Mouse (Mus musculus) lung, adult 2 months (tissue): ENCODE results near the gene Psip1. TPM values are rescaled to one million over a fixed set of nuclear protein-coding genes. Genes with fewer than 3 reads are reported as not detected.
"Not testable (repeated sequence)": the region's sequence is repeated elsewhere in the genome, so short reads cannot be mapped to it uniquely, and the experiment has no call there.

Experiments
- DNase-seq: peaks from one replicate; pipeline ENCODE4 v3.0.0; 2022
- H3K4me1 ChIP-seq: fragments of 200-500 bp; 2 replicates; pipeline ENCODE4 v1.6.1; 2011; ENCODE audit warnings: low read length; ENCODE audit not compliant: control insufficient read depth, insufficient read depth
- H3K4me3 ChIP-seq: fragments of 200-500 bp; replicated peaks from 2 replicates; pipeline ENCODE3; 2011; ENCODE audit warnings: low read depth, mild to moderate bottlenecking, control low read depth, low read length; ENCODE audit errors: extremely low read depth
- CTCF ChIP-seq: fragments of 200-500 bp; IDR thresholded peaks from 2 replicates; pipeline ENCODE4 v1.5.1; 2011; ENCODE audit warnings: mild to moderate bottlenecking, low read length, control low read depth; ENCODE audit not compliant: insufficient read depth
- POLR2A ChIP-seq: fragments of 200-500 bp; IDR thresholded peaks from 2 replicates; pipeline ENCODE4 v1.6.1; 2011; ENCODE audit warnings: low read depth, mild to moderate bottlenecking, control low read depth, low read length, borderline replicate concordance; ENCODE audit errors: extremely low read depth
- WGBS: fragments of 180-500 bp; shearing (Covaris S2); methylation state at CpG from one replicate; pipeline ENCODE4 v1.1.7; 2018; 5-methylcytosine and 5-hydroxymethylcytosine counted together
- polyA plus RNA-seq: library from polyadenylated mRNA; depleted of rRNA; stranded (reverse); fragments of >200 nt; gene quantifications from 2 replicates; pipeline ENCODE4 v1.2.3, GENCODE M21; 2012

The Psip1 gene
- polyA plus RNA-seq, 1 experiment, result 18.0 TPM

DNA sequence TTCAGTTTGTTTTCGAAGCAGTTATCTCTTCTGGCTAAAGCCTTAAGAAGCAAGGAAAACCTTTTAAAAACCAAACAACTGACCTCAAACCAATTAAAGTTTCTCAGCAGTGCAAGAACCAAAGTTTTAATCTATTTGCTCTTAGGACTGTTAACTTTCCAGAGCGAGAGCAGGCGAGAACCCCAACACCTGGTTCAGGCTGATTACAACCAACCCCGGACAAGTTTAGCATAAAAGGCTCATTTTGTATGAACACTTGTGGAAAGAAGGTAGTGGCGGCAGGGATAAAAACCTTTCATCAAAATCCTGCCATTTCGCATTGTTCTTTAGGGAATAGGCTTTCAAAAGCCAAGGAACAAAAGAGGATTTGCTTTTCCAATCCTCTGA, 38.2 kb upstream of the Psip1 start:
- TF ChIP-seq POLR2A, result no peak
- no peak for TF ChIP-seq CTCF
- DNase-seq, result no peak
- WGBS, result 21% methylated on average over 6 of the region's 6 CpGs
- H3K4me1 ChIP-seq, result no peaks in the 10 kb centered on the region; the same call in 1 of the 2 replicates
- peak overlapping the region; percentile 91 for H3K4me3 ChIP-seq

GRCm38 (mm10) chr4:83522066-83522465, 35.8 kb upstream of the Psip1 start:
- 46% methylated on average over 5 of the region's 5 CpGs for WGBS
- TF ChIP-seq POLR2A (no peak), CTCF (no peak)
- DNase-seq, result no peak
- Histone ChIP-seq H3K4me3 (no peak overlapping the region), H3K4me1 (no peaks in the 10 kb centered on the region; the same call in 1 of the 2 replicates)

DNA sequence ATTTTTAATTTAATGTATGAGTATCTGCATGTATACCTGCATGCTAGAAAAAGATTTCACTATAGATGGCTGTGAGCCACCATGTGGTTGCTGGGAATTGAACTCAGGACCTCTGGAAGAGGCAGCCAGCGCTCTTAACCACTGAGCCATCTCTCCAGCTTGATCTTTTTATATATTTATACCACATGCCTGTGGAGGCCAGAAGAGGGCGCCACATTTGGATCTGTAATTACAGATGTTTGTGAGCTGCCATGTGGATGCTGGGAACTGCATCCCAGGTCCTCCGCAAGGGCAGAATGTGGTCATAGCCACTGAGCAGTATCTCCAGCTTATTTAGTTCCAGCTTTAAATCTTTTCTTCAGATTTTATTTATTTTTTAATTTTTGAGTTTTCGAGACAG, 34.0 kb upstream of the Psip1 start:
- no peaks in the 10 kb centered on the region; the same call in 1 of the 2 replicates for H3K4me1 ChIP-seq
- 80% methylated on average over 4 of the region's 4 CpGs for WGBS
- DNase-seq, result no peak
- no peak overlapping the region for H3K4me3 ChIP-seq
- TF ChIP-seq CTCF (no peak), POLR2A (no peak)

GRCm38 (mm10) chr4:83519807-83520206, 33.5 kb upstream of the Psip1 start:
- DNase-seq, result no peak
- TF ChIP-seq CTCF (no peak), POLR2A (no peak)
- H3K4me3 ChIP-seq, result no peak overlapping the region
- H3K4me1 ChIP-seq, result no peaks in the 10 kb centered on the region; the same call in 1 of the 2 replicates

- H3K4me1 ChIP-seq, result no peaks in the 10 kb centered on the region
- WGBS, result 57% methylated on average over 2 of the region's 2 CpGs
- no peak for DNase-seq
- TF ChIP-seq POLR2A, result no peak
- TF ChIP-seq CTCF, result no peak
- H3K4me3 ChIP-seq, result no peak overlapping the region
Observed at GRCm38 (mm10) chr4:83519148-83519547, 32.9 kb upstream of the Psip1 start.

DNA sequence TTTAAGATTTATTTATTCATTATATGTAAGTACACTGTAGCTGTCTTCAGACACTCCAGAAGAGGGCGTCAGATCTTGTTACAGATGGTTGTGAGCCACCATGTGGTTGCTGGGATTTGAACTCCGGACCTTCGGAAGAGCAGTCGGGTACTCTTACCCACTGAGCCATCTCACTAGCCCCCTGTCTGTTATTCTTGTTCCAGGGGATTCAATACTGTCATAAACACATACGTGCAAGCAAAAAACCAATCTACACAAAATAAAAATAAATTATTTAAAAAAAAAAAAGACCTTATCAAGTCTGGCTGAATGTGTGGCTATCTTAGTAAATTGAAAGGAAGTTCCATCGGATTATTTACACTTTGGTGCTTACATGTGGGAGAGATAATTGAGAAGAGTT, 29.9 kb upstream of the Psip1 start:
- H3K4me1 ChIP-seq, H3K4me3 ChIP-seq, DNase-seq: not testable (repeated sequence)
- WGBS, result 85% methylated on average over 5 of the region's 6 CpGs

- no peak for DNase-seq
- no peak for TF ChIP-seq CTCF
- no peak for TF ChIP-seq POLR2A
- WGBS, result 81% methylated on average over 10 of the region's 10 CpGs
Observed at GRCm38 (mm10) chr4:83514976-83515669, 28.9 kb upstream of the Psip1 start.

DNA sequence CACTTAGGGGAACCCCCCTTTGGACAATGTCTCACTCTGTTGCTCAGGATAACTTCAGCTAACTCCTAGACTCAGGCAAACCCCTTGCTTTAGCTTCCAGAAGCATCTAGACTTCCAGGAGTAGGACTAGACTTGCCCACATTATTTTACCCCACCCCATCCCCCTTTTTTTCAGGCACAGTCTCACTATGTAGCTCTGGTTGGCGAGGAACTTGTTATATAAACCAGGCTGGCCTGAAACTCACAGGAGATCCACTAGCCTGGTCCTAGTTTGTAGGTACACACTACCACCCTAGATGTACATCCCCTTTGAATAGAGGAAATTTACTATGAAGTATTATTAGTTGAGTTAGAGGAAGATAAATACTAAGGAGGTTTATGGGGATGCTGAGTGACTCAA, 27.9 kb upstream of the Psip1 start:
- no peak for DNase-seq
- TF ChIP-seq POLR2A, result no peak
- no peak for TF ChIP-seq CTCF
- Histone ChIP-seq H3K4me3 (no peak overlapping the region), H3K4me1 (no peaks in the 10 kb centered on the region)
- 73% methylated on average over 1 of the region's 1 CpGs for WGBS

More at GRCm38 (mm10) chr4:83514976-83515669, 28.9 kb upstream of the Psip1 start:
- H3K4me1 ChIP-seq, result no peaks in the 10 kb centered on the region
- no peak overlapping the region for H3K4me3 ChIP-seq

- Histone ChIP-seq H3K4me3 (no peak overlapping the region), H3K4me1 (no peaks in the 10 kb centered on the region)
- TF ChIP-seq POLR2A, result no peak
- TF ChIP-seq CTCF, result no peak
- DNase-seq, result no peak
- 59% methylated on average over 2 of the region's 2 CpGs for WGBS
Observed at GRCm38 (mm10) chr4:83512644-83513043, 26.4 kb upstream of the Psip1 start.

- no peak for TF ChIP-seq POLR2A
- TF ChIP-seq CTCF, result no peak
- Histone ChIP-seq H3K4me1 (no peaks in the 10 kb centered on the region), H3K4me3 (no peak overlapping the region)
- DNase-seq, result no peak
- 69% methylated on average over 3 of the region's 3 CpGs for WGBS
Observed at GRCm38 (mm10) chr4:83512217-83512616, 26.0 kb upstream of the Psip1 start.
